Mouse (Mus musculus) MEL (cell line): ENCODE data around the gene Evi2b. TPM values are rescaled to one million over a fixed set of nuclear protein-coding genes. Genes with fewer than 3 reads are reported as not detected.

Experiments used
- DNase-seq: peaks from one replicate; pipeline ENCODE4 v3.0.0; 2011; ENCODE audit warnings: low read depth, low spot score
- H3K27ac ChIP-seq: 2 replicates; pipeline ENCODE4 v1.5.1; 2012; ENCODE audit warnings: low read depth, mild to moderate bottlenecking, control low read depth, low read length, moderate library complexity; ENCODE audit not compliant: control insufficient read depth
- H3K27me3 ChIP-seq, 2 experiments: fragments of 150-350 bp in 1 of 2; sonication (generic) in 1 of 2; 2 replicates each; pipeline ENCODE4 v1.6.1; 2012; ENCODE audit warnings: low read length in 2 of 2, mild to moderate bottlenecking in 2 of 2, improper control_type of control experiment in 1 of 2, moderate library complexity in 1 of 2; ENCODE audit not compliant: insufficient read depth in 2 of 2, control insufficient read depth in 1 of 2
- H3K36me3 ChIP-seq, 2 experiments: 2 replicates each; pipeline ENCODE4 v1.6.1; 2012 to 2014; ENCODE audit warnings: low read length in 2 of 2, improper control_type of control experiment in 1 of 2, inconsistent platforms in 1 of 2, mild to moderate bottlenecking in 1 of 2; ENCODE audit not compliant: insufficient read depth in 2 of 2, control insufficient read depth in 1 of 2
- H3K4me1 ChIP-seq, 2 experiments: fragments of 150-350 bp in 1 of 2; sonication (generic) in 1 of 2; 2 replicates each; pipeline ENCODE4 v1.6.1; 2012; ENCODE audit warnings: low read length in 2 of 2, improper control_type of control experiment in 1 of 2, mild to moderate bottlenecking in 1 of 2; ENCODE audit not compliant: insufficient read depth in 2 of 2, control insufficient read depth in 1 of 2
- H3K4me3 ChIP-seq, 2 experiments: fragments of 150-350 bp in 1 of 2; sonication (generic) in 1 of 2; 2 replicates each; pipeline ENCODE4 v1.5.1; 2012; ENCODE audit warnings: low read depth in 2 of 2, low read length in 2 of 2, mild to moderate bottlenecking in 2 of 2, moderate library complexity in 2 of 2, control low read depth in 1 of 2, improper control_type of control experiment in 1 of 2; ENCODE audit not compliant: control insufficient read depth in 1 of 2, insufficient read depth in 1 of 2
- H3K79me2 ChIP-seq: 2 replicates; pipeline ENCODE4 v1.6.1; 2012; ENCODE audit warnings: mild to moderate bottlenecking, low read length, moderate library complexity; ENCODE audit not compliant: control insufficient read depth, poor library complexity, insufficient read depth
- H3K9ac ChIP-seq: 2 replicates; pipeline ENCODE4 v1.6.1; 2012; ENCODE audit warnings: low read depth, mild to moderate bottlenecking, control low read depth, low read length, moderate library complexity; ENCODE audit not compliant: control insufficient read depth, poor library complexity, severe bottlenecking
- H3K9me3 ChIP-seq: fragments of 150-350 bp; sonication (generic); replicated peaks from 2 replicates; pipeline ENCODE4 v1.6.1; 2012; ENCODE audit warnings: mild to moderate bottlenecking, low read length, improper control_type of control experiment, moderate library complexity; ENCODE audit not compliant: insufficient read depth
- BHLHE40 ChIP-seq: IDR thresholded peaks from 2 replicates; pipeline ENCODE4 v1.6.1; 2012; ENCODE audit warnings: low read depth, mild to moderate bottlenecking, inconsistent platforms, low read length, improper control_type of control experiment, borderline replicate concordance
- CHD1 ChIP-seq: IDR thresholded peaks from 2 replicates; pipeline ENCODE4 v1.6.1; 2012; ENCODE audit warnings: low read depth, mild to moderate bottlenecking, inconsistent platforms, low read length, improper control_type of control experiment
- CTCF ChIP-seq, 3 experiments: IDR thresholded peaks in 2 of 3; conservative IDR thresholded peaks in 1 of 3; 2 replicates each; pipeline ENCODE4 v1.5.1; 2011 to 2012; ENCODE audit warnings: low read length in 3 of 3, low read depth in 2 of 3, mild to moderate bottlenecking in 2 of 3, improper control_type of control experiment in 1 of 3, inconsistent platforms in 1 of 3, mixed read lengths in 1 of 3, moderate library complexity in 1 of 3; ENCODE audit not compliant: control insufficient read depth in 1 of 3, insufficient read depth in 1 of 3, poor library complexity in 1 of 3, severe bottlenecking in 1 of 3
- ELF1 ChIP-seq: IDR thresholded peaks from 2 replicates; pipeline ENCODE4 v1.6.1; 2014; ENCODE audit warnings: low read depth, mild to moderate bottlenecking, inconsistent platforms, low read length, improper control_type of control experiment, moderate library complexity
- ETS1 ChIP-seq: IDR thresholded peaks from 2 replicates; pipeline ENCODE4 v1.6.1; 2012; ENCODE audit warnings: low read depth, mild to moderate bottlenecking, inconsistent platforms, low read length, improper control_type of control experiment, moderate library complexity
- HCFC1 ChIP-seq: IDR thresholded peaks from 2 replicates; pipeline ENCODE4 v1.6.1; 2012; ENCODE audit warnings: low read depth, mild to moderate bottlenecking, inconsistent platforms, low read length, improper control_type of control experiment, moderate library complexity
- KAT2A ChIP-seq: conservative IDR thresholded peaks from 2 replicates; pipeline ENCODE4 v1.6.1; 2012; ENCODE audit warnings: low read depth, low read length, improper control_type of control experiment, inconsistent platforms
- MAX ChIP-seq: IDR thresholded peaks from 2 replicates; pipeline ENCODE4 v1.6.1; 2011; ENCODE audit warnings: low read length, improper control_type of control experiment
- NELFE ChIP-seq: IDR thresholded peaks from 2 replicates; pipeline ENCODE4 v1.6.1; 2011; ENCODE audit warnings: low read depth, low read length, improper control_type of control experiment
- POLR2AphosphoS5 ChIP-seq: IDR thresholded peaks from 2 replicates; pipeline ENCODE4 v1.6.1; 2012; ENCODE audit warnings: low read depth, borderline replicate concordance, mild to moderate bottlenecking, inconsistent platforms, low read length, moderate library complexity, mixed read lengths
- RAD21 ChIP-seq: IDR thresholded peaks from 2 replicates; pipeline ENCODE4 v1.6.1; 2011; ENCODE audit warnings: mild to moderate bottlenecking, low read depth, low read length, improper control_type of control experiment
- RCOR1 ChIP-seq: IDR thresholded peaks from 2 replicates; pipeline ENCODE4 v1.6.1; 2012; ENCODE audit warnings: low read depth, mild to moderate bottlenecking, inconsistent platforms, low read length, improper control_type of control experiment
- TAL1 ChIP-seq: IDR thresholded peaks from 2 replicates; pipeline ENCODE4 v1.6.1; 2012; ENCODE audit warnings: mild to moderate bottlenecking, inconsistent platforms, low read length, moderate library complexity, mixed read lengths
- TCF12 ChIP-seq: IDR thresholded peaks from 2 replicates; pipeline ENCODE4 v1.6.1; 2014; ENCODE audit warnings: low read depth, mild to moderate bottlenecking, inconsistent platforms, low read length, improper control_type of control experiment, moderate library complexity
- USF2 ChIP-seq, 2 experiments: IDR thresholded peaks; 2 replicates each; pipeline ENCODE4 v1.6.1; 2011 to 2012; ENCODE audit warnings: improper control_type of control experiment in 2 of 2, low read length in 2 of 2, borderline replicate concordance in 1 of 2, inconsistent platforms in 1 of 2, low read depth in 1 of 2, mild to moderate bottlenecking in 1 of 2; ENCODE audit not compliant: insufficient read depth in 1 of 2
- ZC3H11A ChIP-seq: IDR thresholded peaks from 2 replicates; pipeline ENCODE4 v1.6.1; 2012; ENCODE audit warnings: low read depth, mild to moderate bottlenecking, inconsistent platforms, low read length, improper control_type of control experiment
- ZMIZ1 ChIP-seq: IDR thresholded peaks from 2 replicates; pipeline ENCODE4 v1.6.1; 2012; ENCODE audit warnings: low read depth, mild to moderate bottlenecking, inconsistent platforms, low read length, improper control_type of control experiment, moderate library complexity
- polyA plus RNA-seq, 2 experiments: library from polyadenylated mRNA; stranded (reverse) in 1 of 2; unstranded in 1 of 2; fragments of >175 nt in 1 of 2; fragments of >200 nt in 1 of 2; gene quantifications; 2 replicates each; pipeline versions ENCODE4 v1.2.1 to v1.2.4; 2012; ENCODE audit warnings: low replicate concordance in 2 of 2, low read depth in 1 of 2; ENCODE audit not compliant: insufficient read length in 2 of 2, insufficient read depth in 1 of 2, missing spikeins in 1 of 2
- total RNA-seq: library from RNA; depleted of rRNA; stranded (reverse); fragments of 300-350 nt; gene quantifications from 2 replicates; pipeline ENCODE4 v1.2.3, GENCODE M21; 2012

Gene Evi2b
- total and polyA plus RNA-seq, 3 experiments, result 8.1 to 42.4 TPM; not detected in 1

DNA sequence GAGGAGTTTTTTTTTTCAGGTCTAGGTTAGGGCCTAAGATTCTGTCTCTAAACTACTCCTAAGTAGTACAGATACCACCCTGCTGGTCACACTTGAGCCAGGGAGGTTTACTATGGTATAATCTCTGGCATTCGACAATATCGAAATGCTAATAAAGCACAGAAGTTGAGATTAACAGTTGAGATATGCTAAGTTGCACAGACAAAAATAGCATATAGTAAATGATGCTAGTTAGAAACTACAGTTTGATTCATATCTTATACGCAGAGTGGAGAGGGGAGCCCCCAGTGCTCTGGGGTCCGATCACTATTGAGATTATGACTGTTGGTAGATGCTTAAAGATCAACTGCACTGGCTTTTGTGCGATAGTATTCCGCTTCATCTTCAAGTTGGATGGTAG lies 5.7 kb upstream of the Evi2b start:
- Histone ChIP-seq H3K9ac (no peak overlapping the region), H3K4me1 (peaks cover 22% of the 10 kb centered on the region in 2 experiments), H3K36me3 (peaks cover 0 to 37% of the 10 kb centered on the region in 2 experiments; a peak in 2 of 4 replicates), H3K4me3 (no peak overlapping the region), H3K27me3 (no peaks in the 10 kb centered on the region), H3K9me3 (no peaks in the 10 kb centered on the region), H3K27ac (no peak overlapping the region), H3K79me2 (no peaks in the 10 kb centered on the region)
- no peak for DNase-seq
- TF ChIP-seq RAD21, result no peak
- no peak for TF ChIP-seq TAL1
- no peak for TF ChIP-seq USF2 (IDR thresholded peaks at IDR 0.05; ENCODE audit: borderline replicate concordance in 1 of 2, insufficient read depth in 1 of 2, low read depth in 1 of 2, low read length in 2 of 2)
- TF ChIP-seq ZMIZ1, result no peak
- TF ChIP-seq NELFE, result no peak
- TF ChIP-seq HCFC1, result no peak
- TF ChIP-seq TCF12, result no peak
- TF ChIP-seq ZC3H11A, result no peak
- TF ChIP-seq CHD1, result no peak
- TF ChIP-seq BHLHE40, result no peak
- TF ChIP-seq CTCF (IDR thresholded peaks at IDR 0.05 in 2 of 3, conservative IDR thresholded peaks at IDR 0.05 in 1 of 3; ENCODE audit: control insufficient read depth in 1 of 3, insufficient read depth in 1 of 3, low read depth in 2 of 3, low read length in 3 of 3, poor library complexity in 1 of 3, severe bottlenecking in 1 of 3), result no peak
- no peak for TF ChIP-seq ETS1
- TF ChIP-seq ELF1, result no peak
- TF ChIP-seq POLR2AphosphoS5, result no peak
- no peak for TF ChIP-seq KAT2A

DNA sequence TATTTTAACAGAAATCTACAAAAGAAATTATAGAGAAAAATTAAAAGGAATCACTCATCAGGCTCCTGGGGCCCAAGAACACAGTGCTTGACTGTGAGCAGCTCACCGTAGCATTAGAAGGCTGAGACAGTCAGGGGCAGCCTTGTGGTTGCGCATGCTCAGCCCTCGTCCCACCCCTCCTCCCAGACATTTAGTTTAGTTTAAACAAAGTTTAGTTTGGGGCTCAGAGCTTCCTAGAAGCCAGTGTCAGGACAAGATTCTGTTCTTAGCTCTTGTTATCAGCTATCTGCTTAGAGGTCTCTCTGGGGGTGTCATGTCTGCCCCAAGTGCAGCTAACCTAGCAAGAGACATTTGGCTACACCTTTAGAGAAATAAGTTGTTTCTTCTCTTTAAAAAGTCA lies 5.0 kb upstream of the Evi2b start:
- no peaks in the 10 kb centered on the region for H3K79me2 ChIP-seq
- TF ChIP-seq KAT2A (no peak), MAX (no peak), RCOR1 (0 out of 2 replicates have a peak, but pooled peaks have one; percentile 13)
- peaks cover 0 to 42% of the 10 kb centered on the region in 2 experiments; a peak in 2 of 4 replicates for H3K36me3 ChIP-seq
- no peaks in the 10 kb centered on the region for H3K9me3 ChIP-seq
- no peak for DNase-seq
- H3K27ac ChIP-seq, result peak overlapping the region; percentile 3
- H3K27me3 ChIP-seq, result no peaks in the 10 kb centered on the region
- H3K9ac ChIP-seq, result no peak overlapping the region
- peaks cover 24 to 27% of the 10 kb centered on the region in 2 experiments for H3K4me1 ChIP-seq
- no peak overlapping the region; a peak in 1 of 4 replicates for H3K4me3 ChIP-seq
